Mouse (Mus musculus) hindbrain, embryonic 11.5 days (tissue): ENCODE results near the gene Sec14l2. TPM values are rescaled to one million over a fixed set of nuclear protein-coding genes. Genes with fewer than 3 reads are reported as not detected.
"Not testable (repeated sequence)": the region's sequence is repeated elsewhere in the genome, so short reads cannot be mapped to it uniquely, and the experiment has no call there.

ENCODE experiments used
- ATAC-seq: fragments of 200-750 bp; cut with Nextera tagmentation; 2 replicates; pipeline ENCODE4 v1.8.0; 2017; ENCODE audit warnings: mild to moderate bottlenecking, moderate TSS enrichment, moderate library complexity; ENCODE audit not compliant: low FRiP score
- DNase-seq: peaks from one replicate; pipeline ENCODE4 v3.0.0-alpha.2; 2015; ENCODE audit warnings: low spot score
- H3K27ac ChIP-seq: fragments of 300-500 bp; sonication (generic); 2 replicates; pipeline ENCODE4 v1.5.1; 2014; ENCODE audit warnings: mild to moderate bottlenecking, low read depth, low read length
- H3K27me3 ChIP-seq: fragments of 300-500 bp; sonication (generic); 2 replicates; pipeline ENCODE4 v1.6.1; 2014; ENCODE audit warnings: mild to moderate bottlenecking, low read length, moderate library complexity, mixed read lengths; ENCODE audit not compliant: control insufficient read depth, insufficient read depth
- H3K36me3 ChIP-seq: fragments of 300-500 bp; sonication (generic); 2 replicates; pipeline ENCODE4 v1.6.1; 2014; ENCODE audit warnings: mild to moderate bottlenecking, low read length, moderate library complexity, mixed read lengths; ENCODE audit not compliant: control insufficient read depth, insufficient read depth
- H3K4me1 ChIP-seq: fragments of 300-500 bp; sonication (generic); replicated peaks from 2 replicates; pipeline ENCODE4 v1.6.1; 2014; ENCODE audit warnings: low read length, mixed read lengths; ENCODE audit not compliant: control insufficient read depth, insufficient read depth
- H3K4me2 ChIP-seq: fragments of 300-500 bp; sonication (generic); replicated peaks from 2 replicates; pipeline ENCODE4 v1.6.1; 2014; ENCODE audit warnings: mild to moderate bottlenecking, low read depth, low read length
- H3K4me3 ChIP-seq: fragments of 300-500 bp; sonication (generic); 2 replicates; pipeline ENCODE4 v1.5.1; 2014; ENCODE audit warnings: low read depth, low read length
- H3K9ac ChIP-seq: fragments of 300-500 bp; sonication (generic); 2 replicates; pipeline ENCODE4 v1.6.1; 2014; ENCODE audit warnings: low read depth, low read length
- H3K9me3 ChIP-seq: fragments of 300-500 bp; sonication (generic); 2 replicates; pipeline ENCODE4 v1.6.1; 2016; ENCODE audit warnings: low read length; ENCODE audit not compliant: control insufficient read depth
- WGBS: fragments of 180-500 bp; shearing (Covaris S2); extraction: QIAGEN DNeasy Blood & Tissue Kit; methylation state at CpG from one replicate; pipeline ENCODE4 v1.1.7; 2014; 5-methylcytosine and 5-hydroxymethylcytosine counted together
- polyA plus RNA-seq: library from polyadenylated mRNA; unstranded; fragments of >200 nt; fragmentation: Nextera tagmentation; extraction: Ambion mirVana; gene quantifications from 2 replicates; pipeline ENCODE4 v1.2.1, GENCODE M21; 2014

Gene Sec14l2
- polyA plus RNA-seq, 1 experiment from 2014 or later = 2.1 TPM

GRCm38 (mm10) chr11:4121691-4122090, 1.5 kb downstream of the Sec14l2 start:
- 0 out of 2 replicates have a peak, but pooled peaks cover 3% of the 10 kb centered on the region for H3K4me1 ChIP-seq
- 69% methylated on average over 3 of the region's 3 CpGs for WGBS
- no peak for ATAC-seq

GRCm38 (mm10) chr11:4119635-4120034, 3.6 kb downstream of the Sec14l2 start:
- Histone ChIP-seq H3K9ac (no peak overlapping the region), H3K4me2 (no peak overlapping the region), H3K9me3 (no peaks in the 10 kb centered on the region), H3K36me3 (no peaks in the 10 kb centered on the region), H3K4me1 (0 out of 2 replicates have a peak, but pooled peaks cover 3% of the 10 kb centered on the region), H3K4me3 (no peak overlapping the region), H3K27ac (no peak overlapping the region), H3K27me3 (peaks cover 7% of the 10 kb centered on the region)
- ATAC-seq (no peak), DNase-seq (no peak)
- 77% methylated on average over 5 of the region's 5 CpGs for WGBS

More at GRCm38 (mm10) chr11:4121691-4122090, 1.5 kb downstream of the Sec14l2 start:
- H3K27me3 ChIP-seq = peaks cover 7% of the 10 kb centered on the region
- H3K27ac ChIP-seq = no peak overlapping the region
- H3K4me3 ChIP-seq = no peak overlapping the region
- no peaks in the 10 kb centered on the region for H3K36me3 ChIP-seq
- no peak overlapping the region for H3K4me2 ChIP-seq
- no peak for DNase-seq
- no peaks in the 10 kb centered on the region for H3K9me3 ChIP-seq
- no peak overlapping the region for H3K9ac ChIP-seq

- 0 out of 2 replicates have a peak, but pooled peaks cover 3% of the 10 kb centered on the region for H3K4me1 ChIP-seq
- peaks cover 7% of the 10 kb centered on the region for H3K27me3 ChIP-seq
- DNase-seq (peak; percentile 81), ATAC-seq (peak; percentile 70)
- no peaks in the 10 kb centered on the region for H3K36me3 ChIP-seq
- peak overlapping the region; percentile 85 for H3K4me2 ChIP-seq
- 3% methylated on average over 41 of the region's 41 CpGs for WGBS
- peak overlapping the region; percentile 62 for H3K4me3 ChIP-seq
- no peaks in the 10 kb centered on the region for H3K9me3 ChIP-seq
- peak overlapping the region; percentile 81 for H3K9ac ChIP-seq
- no peak overlapping the region for H3K27ac ChIP-seq
These were observed 4.9 kb downstream of the Sec14l2 start for GRCm38 (mm10) chr11:4118081-4118921.

GRCm38 (mm10) chr11:4117372-4118071, 5.7 kb downstream of the Sec14l2 start:
- no peak overlapping the region for H3K27ac ChIP-seq
- H3K9me3 ChIP-seq = no peaks in the 10 kb centered on the region
- DNase-seq = no peak
- H3K27me3 ChIP-seq = peaks cover 7% of the 10 kb centered on the region
- peak; percentile 9; the same call in 1 of the 2 replicates for ATAC-seq
- H3K4me1 ChIP-seq = 0 out of 2 replicates have a peak, but pooled peaks cover 3% of the 10 kb centered on the region
- H3K4me3 ChIP-seq = peak overlapping the region; percentile 62; the same call in 1 of the 2 replicates
- WGBS = 39% methylated on average over 3 of the region's 3 CpGs
- H3K36me3 ChIP-seq = no peaks in the 10 kb centered on the region
- peak overlapping the region; percentile 85 for H3K4me2 ChIP-seq
- no peak overlapping the region; the same call in 1 of the 2 replicates for H3K9ac ChIP-seq

GRCm38 (mm10) chr11:4116458-4117141, 6.6 kb downstream of the Sec14l2 start:
- no peak overlapping the region for H3K4me3 ChIP-seq
- H3K27me3 ChIP-seq = peaks cover 7% of the 10 kb centered on the region
- ATAC-seq (no peak), DNase-seq (no peak)
- no peak overlapping the region for H3K4me2 ChIP-seq
- H3K27ac ChIP-seq = no peak overlapping the region
- WGBS = 64% methylated on average over 11 of the region's 11 CpGs
- H3K36me3 ChIP-seq = no peaks in the 10 kb centered on the region
- H3K9ac ChIP-seq = no peak overlapping the region
- H3K4me1 ChIP-seq = 0 out of 2 replicates have a peak, but pooled peaks cover 3% of the 10 kb centered on the region
- no peaks in the 10 kb centered on the region for H3K9me3 ChIP-seq

GRCm38 (mm10) chr11:4115407-4115806, 7.8 kb downstream of the Sec14l2 start:
- H3K9me3 ChIP-seq = no peaks in the 10 kb centered on the region
- H3K4me3 ChIP-seq = no peak overlapping the region
- no peak for DNase-seq
- ATAC-seq = no peak
- H3K36me3 ChIP-seq = no peaks in the 10 kb centered on the region
- no peak overlapping the region for H3K27ac ChIP-seq
- H3K27me3 ChIP-seq = peaks cover 7% of the 10 kb centered on the region
- whole genome bisulfite sequencing = 92% methylated on average over 4 of the region's 4 CpGs
- no peak overlapping the region for H3K9ac ChIP-seq
- H3K4me1 ChIP-seq = 0 out of 2 replicates have a peak, but pooled peaks cover 3% of the 10 kb centered on the region
- no peak overlapping the region for H3K4me2 ChIP-seq

- H3K4me1 ChIP-seq = not testable (repeated sequence)
These were observed 8.7 kb downstream of the Sec14l2 start for GRCm38 (mm10) chr11:4114541-4114940.

GRCm38 (mm10) chr11:4113970-4114369, 9.2 kb downstream of the Sec14l2 start:
- Histone ChIP-seq H3K36me3 (no peaks in the 10 kb centered on the region), H3K9ac (no peak overlapping the region), H3K4me2 (no peak overlapping the region), H3K4me1 (0 out of 2 replicates have a peak, but pooled peaks cover 3% of the 10 kb centered on the region), H3K27me3 (peaks cover 4% of the 10 kb centered on the region; the same call in 1 of the 2 replicates), H3K9me3 (no peaks in the 10 kb centered on the region), H3K27ac (no peak overlapping the region), H3K4me3 (no peak overlapping the region)
- DNase-seq = no peak
- 82% methylated on average over 6 of the region's 6 CpGs for WGBS
- ATAC-seq = no peak

More at GRCm38 (mm10) chr11:4114541-4114940, 8.7 kb downstream of the Sec14l2 start:
- ATAC-seq, H3K36me3 ChIP-seq, H3K4me2 ChIP-seq, H3K9ac ChIP-seq, H3K27ac ChIP-seq, H3K9me3 ChIP-seq, H3K27me3 ChIP-seq, H3K4me3 ChIP-seq, DNase-seq: not testable (repeated sequence)
- WGBS = 79% methylated on average over 6 of the region's 6 CpGs
